Mouse (Mus musculus) midbrain, postnatal 0 days (tissue): ENCODE measurements around the gene Elovl3. TPM values are rescaled to one million over a fixed set of nuclear protein-coding genes. Genes with fewer than 3 reads are reported as not detected.
"Not testable (repeated sequence)": the region's sequence is repeated elsewhere in the genome, so short reads cannot be mapped to it uniquely, and the experiment has no call there.

ENCODE experiments used
- ATAC-seq: fragments of 200-750 bp; cut with Nextera tagmentation; 2 replicates; pipeline ENCODE4 v1.8.0; 2017; ENCODE audit warnings: moderate number of reproducible peaks, mild to moderate bottlenecking, moderate TSS enrichment, moderate library complexity; ENCODE audit not compliant: low FRiP score
- DNase-seq: peaks from one replicate; pipeline ENCODE4 v3.0.0-alpha.2; 2015; ENCODE audit warnings: low spot score
- H3K27ac ChIP-seq: fragments of 300-500 bp; sonication (generic); 2 replicates; pipeline ENCODE4 v1.5.1; 2014; ENCODE audit warnings: low read depth, mild to moderate bottlenecking, low read length, mixed read lengths
- H3K27me3 ChIP-seq: fragments of 300-500 bp; sonication (generic); 2 replicates; pipeline ENCODE4 v1.6.1; 2014; ENCODE audit warnings: low read length, control low read depth, mixed read lengths; ENCODE audit not compliant: insufficient read depth
- H3K36me3 ChIP-seq: fragments of 300-500 bp; sonication (generic); 2 replicates; pipeline ENCODE4 v1.6.1; 2014; ENCODE audit warnings: low read length, control low read depth, mixed read lengths; ENCODE audit not compliant: insufficient read depth
- H3K4me1 ChIP-seq: fragments of 300-500 bp; sonication (generic); 2 replicates; pipeline ENCODE4 v1.6.1; 2014; ENCODE audit warnings: mild to moderate bottlenecking, control low read depth, antibody characterized with exemption, low read length, mixed read lengths; ENCODE audit not compliant: insufficient read depth
- H3K4me2 ChIP-seq: fragments of 300-500 bp; sonication (generic); 2 replicates; pipeline ENCODE4 v1.6.1; 2014; ENCODE audit warnings: low read depth, mild to moderate bottlenecking, low read length, mixed read lengths; ENCODE audit not compliant: poor library complexity, severe bottlenecking
- H3K4me3 ChIP-seq: fragments of 300-500 bp; sonication (generic); 2 replicates; pipeline ENCODE4 v1.5.1; 2014; ENCODE audit warnings: low read depth, mild to moderate bottlenecking, low read length, moderate library complexity
- H3K9ac ChIP-seq: fragments of 300-500 bp; sonication (generic); replicated peaks from 2 replicates; pipeline ENCODE4 v1.6.1; 2014; ENCODE audit warnings: mild to moderate bottlenecking, low read length, moderate library complexity, mixed read lengths; ENCODE audit not compliant: poor library complexity, severe bottlenecking
- H3K9me3 ChIP-seq: fragments of 300-500 bp; sonication (generic); 2 replicates; pipeline ENCODE4 v1.6.1; 2016; ENCODE audit warnings: low read length, control low read depth
- CTCF ChIP-seq: IDR thresholded peaks from 2 replicates; pipeline ENCODE4 v1.5.1; 2016; ENCODE audit warnings: antibody characterized with exemption, mild to moderate bottlenecking
- WGBS: fragments of 180-500 bp; shearing (Covaris S2); extraction: QIAGEN DNeasy Blood & Tissue Kit; methylation state at CpG from one replicate; pipeline ENCODE4 v1.1.7; 2014; 5-methylcytosine and 5-hydroxymethylcytosine counted together
- polyA plus RNA-seq: library from polyadenylated mRNA; unstranded; fragments of >200 nt; fragmentation: Nextera tagmentation; extraction: Ambion mirVana; gene quantifications from 2 replicates; pipeline ENCODE4 v1.2.1, GENCODE M21; 2015
- total RNA-seq: library from RNA; depleted of rRNA; stranded (reverse); fragments of >200 nt; gene quantifications from 2 replicates; pipeline ENCODE4 v1.2.3, GENCODE M21; 2014

The Elovl3 gene
- total and polyA plus RNA-seq, 2 experiments from 2014 or later, result 0.05 to 0.21 TPM

- Histone ChIP-seq H3K4me2 (peak within 1 kb of the TSS; percentile 83), H3K27me3 (peaks cover 31% of the 10 kb centered on the region), H3K4me1 (peaks cover 19% of the 10 kb centered on the region), H3K9me3 (no peaks in the 10 kb centered on the region), H3K27ac (peak within 1 kb of the TSS; percentile 77), H3K36me3 (no peaks in the 10 kb centered on the region), H3K9ac (peak within 1 kb of the TSS; percentile 77), H3K4me3 (peak within 1 kb of the TSS; percentile 89)
- ATAC-seq (peak; percentile 99), DNase-seq (peak; percentile 99)
- WGBS, result under 1% methylated on average over 37 of the region's 37 CpGs
- peak; percentile 23 for TF ChIP-seq CTCF
Measured at GRCm38 (mm10) chr19:46152127-46152803, 20.6 kb downstream of the Elovl3 start, which contains the start of gene Gbf1. Gene Gbf1 (plus strand): TSS chr19:46152509.

GRCm38 (mm10) chr19:46165950-46166349, 34.3 kb downstream of the Elovl3 start:
- H3K4me2 ChIP-seq, result no peak overlapping the region
- no peaks in the 10 kb centered on the region for H3K9me3 ChIP-seq
- H3K27me3 ChIP-seq, result no peaks in the 10 kb centered on the region
- no peak for TF ChIP-seq CTCF
- H3K9ac ChIP-seq, result no peak overlapping the region
- no peak for ATAC-seq
- no peaks in the 10 kb centered on the region for H3K4me1 ChIP-seq
- no peak overlapping the region for H3K27ac ChIP-seq
- no peak for DNase-seq
- 97% methylated on average over 3 of the region's 3 CpGs for WGBS
- H3K4me3 ChIP-seq, result no peak overlapping the region
- H3K36me3 ChIP-seq, result peaks cover 6% of the 10 kb centered on the region; the same call in 1 of the 2 replicates

- 92% methylated on average over 1 of the region's 2 CpGs for WGBS
- not testable (repeated sequence) for H3K36me3 ChIP-seq, H3K4me1 ChIP-seq, DNase-seq, H3K27ac ChIP-seq, H3K27me3 ChIP-seq, H3K9me3 ChIP-seq, H3K4me3 ChIP-seq, H3K9ac ChIP-seq, ATAC-seq, H3K4me2 ChIP-seq
Measured at GRCm38 (mm10) chr19:46167169-46167568, 35.5 kb downstream of the Elovl3 start.

GRCm38 (mm10) chr19:46169396-46169795, 37.7 kb downstream of the Elovl3 start:
- Histone ChIP-seq H3K27me3 (no peaks in the 10 kb centered on the region), H3K9ac (no peak overlapping the region), H3K4me2 (no peak overlapping the region), H3K4me1 (no peaks in the 10 kb centered on the region), H3K9me3 (no peaks in the 10 kb centered on the region), H3K36me3 (peaks cover 7% of the 10 kb centered on the region; the same call in 1 of the 2 replicates), H3K4me3 (no peak overlapping the region), H3K27ac (no peak overlapping the region)
- DNase-seq, result no peak
- ATAC-seq, result no peak
- WGBS, result 53% methylated on average over 3 of the region's 3 CpGs
- no peak for TF ChIP-seq CTCF

- Histone ChIP-seq H3K27me3 (no peaks in the 10 kb centered on the region), H3K4me1 (no peaks in the 10 kb centered on the region), H3K4me2 (no peak overlapping the region), H3K27ac (no peak overlapping the region), H3K4me3 (no peak overlapping the region), H3K9me3 (no peaks in the 10 kb centered on the region), H3K9ac (no peak overlapping the region), H3K36me3 (peaks cover 2% of the 10 kb centered on the region; the same call in 1 of the 2 replicates)
- no peak for TF ChIP-seq CTCF
- 51% methylated on average over 1 of the region's 1 CpGs for WGBS
- no peak for DNase-seq
- ATAC-seq, result no peak
Measured at GRCm38 (mm10) chr19:46169913-46170312, 38.2 kb downstream of the Elovl3 start.

- H3K27ac ChIP-seq, result no peak overlapping the region
- no peak overlapping the region for H3K9ac ChIP-seq
- no peak for TF ChIP-seq CTCF
- ATAC-seq (no peak), DNase-seq (no peak)
- H3K36me3 ChIP-seq, result peaks cover 2% of the 10 kb centered on the region; the same call in 1 of the 2 replicates
- H3K4me2 ChIP-seq, result no peak overlapping the region
- H3K4me1 ChIP-seq, result no peaks in the 10 kb centered on the region
- no peaks in the 10 kb centered on the region for H3K27me3 ChIP-seq
- no peaks in the 10 kb centered on the region for H3K9me3 ChIP-seq
- H3K4me3 ChIP-seq, result no peak overlapping the region
- WGBS, result 90% methylated on average over 5 of the region's 5 CpGs
Measured at GRCm38 (mm10) chr19:46172541-46172940, 40.8 kb downstream of the Elovl3 start.
